Mouse (Mus musculus) cerebellum, adult (tissue): ENCODE results near the gene Pitx2.

ENCODE experiments used
- ATAC-seq: cut with Nextera tagmentation; 2 replicates; pipeline ENCODE4 v1.9.2; 2017; ENCODE audit warnings: mild to moderate bottlenecking, moderate library complexity, mixed read lengths; ENCODE audit not compliant: insufficient number of reproducible peaks, low FRiP score, low TSS enrichment

Pitx2 gene

DNA sequence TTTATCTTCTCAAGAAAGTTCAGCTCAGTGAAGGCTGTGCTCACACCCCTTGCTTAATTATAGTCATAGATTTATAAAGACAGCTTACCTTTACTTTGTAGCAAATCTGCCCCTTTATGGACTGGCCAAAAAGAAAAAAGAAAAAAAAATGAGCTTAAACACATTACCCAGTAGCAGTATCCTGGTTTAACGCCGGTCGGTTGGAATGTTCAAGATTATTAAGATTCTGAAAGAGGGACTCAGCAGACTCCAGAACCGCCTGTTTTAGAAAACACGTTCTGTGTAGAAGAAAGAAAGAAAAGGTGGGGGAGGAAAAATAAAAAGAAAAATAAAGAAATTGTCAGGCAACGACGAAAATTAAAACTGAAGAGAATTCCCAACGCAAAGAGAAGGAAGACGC, 16.8 kb downstream of the Pitx2 start:
- no peak for ATAC-seq

- no peak for ATAC-seq
These were observed 17.4 kb downstream of the Pitx2 start for GRCm38 (mm10) chr3:129216911-129217561.

GRCm38 (mm10) chr3:129217862-129218370, 18.2 kb downstream of the Pitx2 start:
- ATAC-seq, result no peak

- no peak for ATAC-seq
These were observed 18.8 kb downstream of the Pitx2 start for GRCm38 (mm10) chr3:129218371-129218921.

- no peak for ATAC-seq
These were observed 20.5 kb downstream of the Pitx2 start for GRCm38 (mm10) chr3:129220086-129220670.

- ATAC-seq, result no peak
These were observed 21.2 kb downstream of the Pitx2 start for GRCm38 (mm10) chr3:129220681-129221379.

GRCm38 (mm10) chr3:129221380-129222260, 21.9 kb downstream of the Pitx2 start:
- no peak for ATAC-seq

DNA sequence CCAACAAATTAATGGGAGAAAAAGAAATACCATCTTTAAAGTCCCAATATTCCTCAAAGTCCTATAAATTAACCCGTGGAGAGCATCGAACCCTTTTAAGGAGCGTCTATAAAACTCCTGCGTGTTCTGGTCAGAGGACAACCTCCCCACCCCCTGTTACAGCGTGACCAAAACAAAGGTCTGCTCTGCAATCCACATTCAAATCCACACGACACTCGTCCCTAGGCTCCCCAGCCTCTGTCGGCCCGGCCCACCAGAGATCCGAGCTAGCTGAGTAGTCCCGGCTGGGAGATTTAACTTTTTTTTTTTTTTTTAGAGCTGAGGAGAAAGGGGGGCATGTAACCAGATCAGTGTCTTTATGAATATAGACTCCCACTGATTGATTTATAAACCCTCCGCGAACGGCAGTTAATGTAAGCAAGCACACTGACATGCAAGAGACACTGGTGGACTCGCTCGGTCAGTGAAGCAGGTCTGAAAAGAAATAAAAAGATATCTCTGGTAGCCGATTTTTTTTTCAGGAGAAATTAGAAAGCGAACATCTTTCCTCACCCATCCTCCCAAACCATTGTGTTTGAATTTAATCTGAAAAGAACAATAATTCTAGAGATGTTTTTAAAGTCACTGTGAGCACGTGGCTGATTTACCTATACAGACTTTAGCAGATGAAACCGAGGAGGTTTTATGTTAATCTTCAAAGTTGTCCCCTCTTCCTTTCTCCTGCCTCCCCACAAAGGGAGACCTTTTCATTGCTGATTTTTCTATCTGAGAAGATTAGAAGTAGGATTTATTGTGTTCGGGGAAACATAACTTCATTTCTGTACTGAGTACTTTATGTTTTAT, 23.0 kb downstream of the Pitx2 start:
- no peak for ATAC-seq

GRCm38 (mm10) chr3:129223401-129223800, 23.7 kb downstream of the Pitx2 start:
- ATAC-seq, result no peak

- ATAC-seq, result no peak
These were observed 24.5 kb downstream of the Pitx2 start for GRCm38 (mm10) chr3:129223964-129224805.

GRCm38 (mm10) chr3:129224806-129225576, 25.3 kb downstream of the Pitx2 start:
- ATAC-seq, result no peak; the same call in 1 of the 2 replicates

DNA sequence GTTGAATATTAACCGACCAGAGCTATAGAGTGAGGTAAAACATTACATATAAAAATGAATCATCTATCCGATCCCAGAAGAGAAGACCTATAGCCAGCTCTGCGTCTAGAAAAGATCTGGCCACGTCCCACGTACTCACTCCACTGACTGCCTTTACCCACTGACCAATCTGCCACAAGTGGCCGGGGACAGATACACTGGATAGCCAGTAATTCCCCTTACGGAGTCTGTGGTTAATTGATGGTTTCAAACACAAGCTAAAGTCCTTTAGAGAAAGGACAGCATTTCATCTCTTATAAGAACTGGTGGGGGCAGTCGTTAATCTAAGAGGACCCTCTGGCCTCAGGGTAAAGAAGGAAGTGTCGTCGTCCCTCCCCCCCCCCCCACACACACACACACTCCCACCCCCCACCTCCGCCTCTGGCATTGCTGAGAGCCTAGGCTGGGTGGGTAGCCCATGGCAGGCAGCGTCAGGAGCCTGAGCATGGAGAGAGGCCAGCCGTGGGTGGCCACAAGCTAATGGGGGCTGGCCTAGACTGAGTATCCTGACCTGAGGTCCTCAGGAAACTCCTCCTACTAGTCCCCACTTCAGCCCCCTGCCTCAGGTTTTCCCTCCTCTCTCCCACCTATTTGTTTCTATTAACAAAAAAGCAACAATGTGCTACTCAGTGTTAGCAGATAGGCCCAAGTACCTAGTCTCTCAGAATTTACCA, 26.1 kb downstream of the Pitx2 start:
- no peak for ATAC-seq

DNA sequence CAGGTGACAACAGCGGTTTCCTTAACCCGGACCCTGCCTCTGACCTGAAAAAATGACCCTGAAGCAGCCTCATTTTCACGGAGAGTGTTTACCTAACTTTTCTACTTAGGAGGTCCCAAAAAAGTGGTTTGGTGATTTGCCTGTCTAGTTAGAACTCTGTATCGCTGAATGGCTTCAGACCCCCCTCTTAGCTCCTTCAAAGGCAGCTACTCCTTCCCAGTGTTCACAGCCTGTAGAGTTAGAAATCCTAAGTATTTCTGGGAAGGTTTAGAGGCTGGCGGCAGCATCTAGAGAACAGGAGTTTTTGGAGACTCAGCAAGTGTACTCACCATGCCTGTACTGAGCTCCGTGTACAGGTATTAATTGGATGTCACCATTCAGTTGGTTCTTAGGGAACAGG, 27.0 kb downstream of the Pitx2 start:
- no peak for ATAC-seq

- no peak for ATAC-seq
These were observed 27.7 kb downstream of the Pitx2 start for GRCm38 (mm10) chr3:129227331-129227730.

- ATAC-seq, result no peak
These were observed 38.3 kb downstream of the Pitx2 start for GRCm38 (mm10) chr3:129238010-129238409.

- no peak for ATAC-seq
These were observed 39.1 kb downstream of the Pitx2 start for GRCm38 (mm10) chr3:129238664-129239258.

- ATAC-seq, result no peak
These were observed 51.3 kb downstream of the Pitx2 start for GRCm38 (mm10) chr3:129250997-129251396.
